Mouse (Mus musculus): ENCODE measurements around the gene Irak2.

The Irak2 gene

DNA sequence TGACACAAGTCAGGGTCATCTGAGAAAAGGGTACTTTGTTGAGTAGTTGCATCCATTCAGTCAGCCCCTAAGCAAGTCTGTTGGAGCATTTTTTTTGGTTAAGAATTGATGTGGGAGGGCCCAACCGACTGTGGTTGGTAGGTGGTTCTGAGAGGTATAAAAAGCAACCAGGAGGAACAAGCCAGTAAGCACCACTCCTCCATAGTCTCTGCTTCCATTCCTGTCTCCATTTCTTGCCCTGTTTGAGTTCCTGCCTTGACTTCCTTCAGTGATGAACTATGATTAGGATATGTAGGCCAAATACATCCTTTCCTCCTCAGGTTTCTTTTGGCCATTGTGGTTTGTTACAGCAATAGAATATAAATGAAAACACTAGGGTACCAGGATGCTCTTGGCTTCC, 104.8 kb downstream of the Irak2 start:
- no peak for ATAC-seq (ENCODE audit: insufficient number of reproducible peaks, low FRiP score, low TSS enrichment)
